Mouse (Mus musculus) MEL (cell line): ENCODE results near the gene Enox1. TPM values are rescaled to one million over a fixed set of nuclear protein-coding genes. Genes with fewer than 3 reads are reported as not detected.

Experiments
- DNase-seq: peaks from one replicate; pipeline ENCODE4 v3.0.0; 2011; ENCODE audit warnings: low read depth, low spot score
- H3K27ac ChIP-seq: 2 replicates; pipeline ENCODE4 v1.5.1; 2012; ENCODE audit warnings: low read depth, mild to moderate bottlenecking, control low read depth, low read length, moderate library complexity; ENCODE audit not compliant: control insufficient read depth
- H3K27me3 ChIP-seq, 2 experiments: fragments of 150-350 bp in 1 of 2; sonication (generic) in 1 of 2; 2 replicates each; pipeline ENCODE4 v1.6.1; 2012; ENCODE audit warnings: low read length in 2 of 2, mild to moderate bottlenecking in 2 of 2, improper control_type of control experiment in 1 of 2, moderate library complexity in 1 of 2; ENCODE audit not compliant: insufficient read depth in 2 of 2, control insufficient read depth in 1 of 2
- H3K36me3 ChIP-seq, 2 experiments: 2 replicates each; pipeline ENCODE4 v1.6.1; 2012 to 2014; ENCODE audit warnings: low read length in 2 of 2, improper control_type of control experiment in 1 of 2, inconsistent platforms in 1 of 2, mild to moderate bottlenecking in 1 of 2; ENCODE audit not compliant: insufficient read depth in 2 of 2, control insufficient read depth in 1 of 2
- H3K4me1 ChIP-seq, 2 experiments: fragments of 150-350 bp in 1 of 2; sonication (generic) in 1 of 2; 2 replicates each; pipeline ENCODE4 v1.6.1; 2012; ENCODE audit warnings: low read length in 2 of 2, improper control_type of control experiment in 1 of 2, mild to moderate bottlenecking in 1 of 2; ENCODE audit not compliant: insufficient read depth in 2 of 2, control insufficient read depth in 1 of 2
- H3K4me3 ChIP-seq, 2 experiments: fragments of 150-350 bp in 1 of 2; sonication (generic) in 1 of 2; 2 replicates each; pipeline ENCODE4 v1.5.1; 2012; ENCODE audit warnings: low read depth in 2 of 2, low read length in 2 of 2, mild to moderate bottlenecking in 2 of 2, moderate library complexity in 2 of 2, control low read depth in 1 of 2, improper control_type of control experiment in 1 of 2; ENCODE audit not compliant: control insufficient read depth in 1 of 2, insufficient read depth in 1 of 2
- H3K79me2 ChIP-seq: 2 replicates; pipeline ENCODE4 v1.6.1; 2012; ENCODE audit warnings: mild to moderate bottlenecking, low read length, moderate library complexity; ENCODE audit not compliant: control insufficient read depth, poor library complexity, insufficient read depth
- H3K9ac ChIP-seq: 2 replicates; pipeline ENCODE4 v1.6.1; 2012; ENCODE audit warnings: low read depth, mild to moderate bottlenecking, control low read depth, low read length, moderate library complexity; ENCODE audit not compliant: control insufficient read depth, poor library complexity, severe bottlenecking
- H3K9me3 ChIP-seq: fragments of 150-350 bp; sonication (generic); replicated peaks from 2 replicates; pipeline ENCODE4 v1.6.1; 2012; ENCODE audit warnings: mild to moderate bottlenecking, low read length, improper control_type of control experiment, moderate library complexity; ENCODE audit not compliant: insufficient read depth
- BHLHE40 ChIP-seq: IDR thresholded peaks from 2 replicates; pipeline ENCODE4 v1.6.1; 2012; ENCODE audit warnings: low read depth, mild to moderate bottlenecking, inconsistent platforms, low read length, improper control_type of control experiment, borderline replicate concordance
- CHD2 ChIP-seq: IDR thresholded peaks from 2 replicates; pipeline ENCODE4 v1.6.1; 2011; ENCODE audit warnings: low read length, improper control_type of control experiment
- GATA1 ChIP-seq: IDR thresholded peaks from 2 replicates; pipeline ENCODE4 v1.6.1; 2011; ENCODE audit warnings: low read depth, low read length, improper control_type of control experiment
- MAZ ChIP-seq: IDR thresholded peaks from 2 replicates; pipeline ENCODE4 v1.6.1; 2012; ENCODE audit warnings: low read depth, mild to moderate bottlenecking, inconsistent platforms, low read length, improper control_type of control experiment
- MEF2A ChIP-seq: IDR thresholded peaks from 2 replicates; pipeline ENCODE4 v1.6.1; 2014; ENCODE audit warnings: low read depth, mild to moderate bottlenecking, inconsistent platforms, low read length, improper control_type of control experiment; ENCODE audit not compliant: poor library complexity, insufficient replicate concordance, severe bottlenecking; ENCODE audit errors: extremely low read depth
- NRF1 ChIP-seq: IDR thresholded peaks from 2 replicates; pipeline ENCODE4 v1.6.1; 2014; ENCODE audit warnings: low read depth, mild to moderate bottlenecking, inconsistent platforms, low read length, improper control_type of control experiment, moderate library complexity; ENCODE audit not compliant: poor library complexity, insufficient read depth, severe bottlenecking
- POLR2AphosphoS2 ChIP-seq: IDR thresholded peaks from 2 replicates; pipeline ENCODE4 v1.6.1; 2011; ENCODE audit warnings: low read length, improper control_type of control experiment
- POLR2AphosphoS5 ChIP-seq: IDR thresholded peaks from 2 replicates; pipeline ENCODE4 v1.6.1; 2012; ENCODE audit warnings: low read depth, borderline replicate concordance, mild to moderate bottlenecking, inconsistent platforms, low read length, moderate library complexity, mixed read lengths
- RCOR1 ChIP-seq: IDR thresholded peaks from 2 replicates; pipeline ENCODE4 v1.6.1; 2012; ENCODE audit warnings: low read depth, mild to moderate bottlenecking, inconsistent platforms, low read length, improper control_type of control experiment
- TBP ChIP-seq: IDR thresholded peaks from 2 replicates; pipeline ENCODE4 v1.8.0; 2011; ENCODE audit warnings: low read depth, low read length, improper control_type of control experiment
- USF1 ChIP-seq: IDR thresholded peaks from 2 replicates; pipeline ENCODE4 v1.6.1; 2014; ENCODE audit warnings: low read depth, mild to moderate bottlenecking, inconsistent platforms, low read length, improper control_type of control experiment, moderate library complexity
- USF2 ChIP-seq, 2 experiments: IDR thresholded peaks; 2 replicates each; pipeline ENCODE4 v1.6.1; 2011 to 2012; ENCODE audit warnings: improper control_type of control experiment in 2 of 2, low read length in 2 of 2, borderline replicate concordance in 1 of 2, inconsistent platforms in 1 of 2, low read depth in 1 of 2, mild to moderate bottlenecking in 1 of 2; ENCODE audit not compliant: insufficient read depth in 1 of 2
- ZC3H11A ChIP-seq: IDR thresholded peaks from 2 replicates; pipeline ENCODE4 v1.6.1; 2012; ENCODE audit warnings: low read depth, mild to moderate bottlenecking, inconsistent platforms, low read length, improper control_type of control experiment
- ZMIZ1 ChIP-seq: IDR thresholded peaks from 2 replicates; pipeline ENCODE4 v1.6.1; 2012; ENCODE audit warnings: low read depth, mild to moderate bottlenecking, inconsistent platforms, low read length, improper control_type of control experiment, moderate library complexity
- ZNF384 ChIP-seq: IDR thresholded peaks from 2 replicates; pipeline ENCODE4 v1.6.1; 2012; ENCODE audit warnings: low read depth, mild to moderate bottlenecking, inconsistent platforms, low read length, improper control_type of control experiment
- polyA plus RNA-seq, 2 experiments: library from polyadenylated mRNA; stranded (reverse) in 1 of 2; unstranded in 1 of 2; fragments of >175 nt in 1 of 2; fragments of >200 nt in 1 of 2; gene quantifications; 2 replicates each; pipeline versions ENCODE4 v1.2.1 to v1.2.4; 2012; ENCODE audit warnings: low replicate concordance in 2 of 2, low read depth in 1 of 2; ENCODE audit not compliant: insufficient read length in 2 of 2, insufficient read depth in 1 of 2, missing spikeins in 1 of 2
- total RNA-seq: library from RNA; depleted of rRNA; stranded (reverse); fragments of 300-350 nt; gene quantifications from 2 replicates; pipeline ENCODE4 v1.2.3, GENCODE M21; 2012

Gene Enox1
- total and polyA plus RNA-seq, 3 experiments, result not detected

- Histone ChIP-seq H3K4me1 (no peaks in the 10 kb centered on the region), H3K79me2 (no peaks in the 10 kb centered on the region), H3K4me3 (no peak overlapping the region)
- TF ChIP-seq TBP (no peak), CHD2 (no peak), NRF1 (no peak), MEF2A (no peak)
- TF ChIP-seq, all 39 proteins: peak for 0
- no peaks in the 10 kb centered on the region for H3K27me3 ChIP-seq
- DNase-seq, result no peak
- no peak overlapping the region for H3K27ac ChIP-seq
- no peaks in the 10 kb centered on the region for H3K36me3 ChIP-seq
- no peaks in the 10 kb centered on the region for H3K9me3 ChIP-seq
- H3K9ac ChIP-seq, result no peak overlapping the region
These were observed 444.2 kb downstream of the Enox1 start for GRCm38 (mm10) chr14:77600773-77601172.

- Histone ChIP-seq H3K9me3 (no peaks in the 10 kb centered on the region), H3K27me3 (no peaks in the 10 kb centered on the region), H3K4me1 (no peaks in the 10 kb centered on the region), H3K27ac (no peak overlapping the region), H3K36me3 (no peaks in the 10 kb centered on the region), H3K79me2 (no peaks in the 10 kb centered on the region), H3K9ac (no peak overlapping the region), H3K4me3 (no peak overlapping the region)
- no peak for DNase-seq
- TF ChIP-seq GATA1 (no peak), NRF1 (no peak), USF2 (IDR thresholded peaks at IDR 0.05; ENCODE audit: borderline replicate concordance in 1 of 2, insufficient read depth in 1 of 2, low read depth in 1 of 2, low read length in 2 of 2) (no peak), USF1 (no peak), ZMIZ1 (no peak), BHLHE40 (no peak), ZC3H11A (no peak), RCOR1 (no peak)
These were observed 444.9 kb downstream of the Enox1 start for GRCm38 (mm10) chr14:77601446-77601845.

GRCm38 (mm10) chr14:77608182-77608839 lies 451.7 kb downstream of the Enox1 start:
- Histone ChIP-seq H3K4me1 (no peaks in the 10 kb centered on the region), H3K36me3 (no peaks in the 10 kb centered on the region), H3K27me3 (no peaks in the 10 kb centered on the region), H3K79me2 (no peaks in the 10 kb centered on the region), H3K27ac (no peak overlapping the region), H3K9me3 (no peaks in the 10 kb centered on the region), H3K9ac (no peak overlapping the region), H3K4me3 (no peak overlapping the region)
- no peak for DNase-seq
- no peak for TF ChIP-seq USF2 (IDR thresholded peaks at IDR 0.05; ENCODE audit: borderline replicate concordance in 1 of 2, insufficient read depth in 1 of 2, low read depth in 1 of 2, low read length in 2 of 2)
- TF ChIP-seq MAZ, result no peak
- no peak for TF ChIP-seq ZC3H11A
- TF ChIP-seq ZNF384, result no peak
- no peak for TF ChIP-seq POLR2AphosphoS2
- TF ChIP-seq POLR2AphosphoS5, result no peak
